Mouse (Mus musculus): ENCODE measurements around the gene Atp5s.

DNA sequence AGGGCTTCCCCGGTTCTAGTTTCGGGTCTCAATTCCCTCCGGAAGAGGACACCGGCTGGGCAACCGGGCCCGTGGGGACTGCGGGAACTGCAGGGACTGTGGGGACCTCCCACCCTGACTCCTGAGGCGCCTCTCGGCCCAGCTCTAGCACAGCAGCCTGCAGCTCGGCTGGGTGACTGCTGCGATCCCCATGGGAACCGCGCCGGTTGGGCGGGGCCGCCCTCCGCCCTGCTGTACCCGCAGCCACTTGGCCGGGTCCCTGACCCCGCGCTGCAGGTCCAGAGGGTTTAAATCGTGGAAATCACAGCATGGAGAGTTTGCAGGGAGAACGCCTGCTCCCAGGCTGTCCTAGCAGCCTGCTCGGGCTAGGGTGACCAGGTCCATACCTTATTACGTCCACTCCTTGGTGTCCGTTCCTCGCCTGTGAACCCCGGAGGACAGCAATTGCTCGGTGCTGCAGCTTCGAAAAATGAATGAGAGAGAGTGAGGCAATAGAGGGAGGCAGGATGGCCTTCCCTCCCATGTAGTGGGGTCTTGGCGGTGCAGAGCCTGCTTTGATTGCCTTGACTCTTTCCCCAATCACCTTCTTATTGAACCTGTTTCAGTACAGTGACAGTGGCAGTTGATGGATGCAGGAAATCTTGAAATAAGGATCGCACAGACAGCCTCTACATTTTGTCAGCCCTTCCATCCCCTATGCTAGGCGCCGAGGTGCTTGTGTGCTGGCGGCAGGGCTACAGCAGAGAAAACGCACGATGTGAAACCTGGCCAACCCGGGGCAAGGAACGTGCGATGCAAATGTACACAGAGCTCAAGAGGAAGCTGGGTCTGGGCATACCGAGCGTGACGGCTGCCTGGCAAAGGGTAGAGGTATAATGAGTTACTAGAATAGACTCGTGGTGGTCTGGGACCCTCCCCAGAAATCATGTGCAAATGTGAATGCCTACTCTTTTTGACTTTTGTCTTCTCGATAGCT lies 66.1 kb downstream of the Atp5s start, which contains the start of gene Cdkl1:
- TF ChIP-seq CTCF (conservative IDR thresholded peaks at IDR 0.05; ENCODE audit: insufficient read depth, insufficient read length, low read depth, low read length) (no peak), POLR2A (IDR thresholded peaks at IDR 0.05; ENCODE audit: low read depth, low read length) (peak; percentile 39)
